Mouse (Mus musculus): ENCODE results near the gene Meis2.

DNA sequence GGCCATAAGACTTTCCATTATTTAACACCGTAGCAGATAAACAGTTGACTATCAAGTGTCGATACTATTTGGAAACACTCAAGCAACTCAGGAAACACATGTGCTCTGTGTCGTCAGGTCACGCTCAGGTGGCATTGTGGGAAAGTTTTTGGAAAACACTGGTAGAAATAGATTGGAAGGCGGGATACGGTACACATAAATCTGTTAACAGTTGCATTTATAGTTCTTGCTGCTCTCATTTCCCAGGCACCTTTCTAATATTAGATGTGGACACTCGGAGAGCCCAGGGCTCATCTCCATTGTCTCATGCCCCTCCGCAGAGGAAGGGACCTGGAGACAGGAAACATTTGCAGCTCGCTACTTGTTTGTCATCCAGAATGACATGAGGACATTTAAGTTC lies 128.9 kb downstream of the Meis2 start:
- TF ChIP-seq CTCF (IDR thresholded peaks at IDR 0.05; ENCODE audit: low read depth) = no peak
- TF ChIP-seq EP300 (IDR thresholded peaks at IDR 0.05; ENCODE audit: low read depth) = no peak

Data from liver, embryonic 14.5 days (tissue).